Mouse (Mus musculus): Measurements from ENCODE around the gene Cisd3. TPM values are rescaled to one million over a fixed set of nuclear protein-coding genes. Genes with fewer than 3 reads are reported as not detected.
"Not testable (repeated sequence)": the region's sequence is repeated elsewhere in the genome, so short reads cannot be mapped to it uniquely, and the experiment has no call there.

The Cisd3 gene
- 100 to 1,000 TPM; 165 to 273 TPM for total RNA-seq (2021)
- long read RNA-seq, experiment 1, transcript Cisd3-201 (3 exons, 737 nt), result major isoform, 48 of 52 reads
- long read RNA-seq, experiment 1, partial matches to known transcripts, result 1 of 52 reads
- long read RNA-seq, experiment 1, other reads (novel, unspliced or antisense), result 3 of 52 reads
- long read RNA-seq, experiment 2, transcript Cisd3-201 (3 exons, 737 nt), result major isoform, 100 of 110 reads
- long read RNA-seq, experiment 2, partial matches to known transcripts, result 5 of 110 reads
- long read RNA-seq, experiment 2, other reads (novel, unspliced or antisense), result 5 of 110 reads

DNA sequence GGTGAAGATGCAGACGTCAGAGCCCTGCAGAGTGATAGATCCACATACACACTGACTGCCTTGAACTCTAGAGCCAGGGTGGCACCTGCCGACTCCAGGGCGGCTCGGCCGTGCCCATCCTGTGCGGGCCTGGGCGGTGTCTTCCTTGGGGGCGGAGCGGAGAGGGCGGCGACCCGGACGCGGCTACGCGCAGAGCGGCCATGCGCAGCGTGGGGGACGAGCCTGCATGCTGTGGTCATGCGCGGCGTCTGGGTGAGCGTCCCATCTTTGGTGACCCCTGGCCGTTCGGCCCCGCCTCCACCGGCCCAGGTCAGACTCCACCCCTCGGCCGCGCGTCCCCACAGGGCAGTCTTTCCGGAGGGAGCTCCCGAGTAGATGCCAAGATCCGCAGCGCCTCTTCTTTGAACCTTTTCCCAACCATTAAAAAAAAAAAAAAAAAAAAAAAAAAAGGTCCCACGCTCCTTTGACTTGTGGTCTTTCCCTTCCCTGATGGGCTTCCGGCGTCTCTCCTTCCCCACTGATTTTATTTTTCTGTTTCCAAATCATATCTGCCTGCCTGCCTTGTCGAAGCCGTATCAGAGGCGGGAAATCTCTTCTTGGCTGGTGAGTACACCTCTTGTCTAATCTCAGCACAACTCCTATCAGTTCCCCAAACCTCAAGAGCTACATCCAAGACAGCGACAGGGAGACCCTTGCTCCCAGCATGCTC lies at the start of gene Cisd3:
TSS of gene Cisd3 (plus strand) at position 214 of the 709 bp plus-strand sequence.
- DNase-seq (ENCODE audit: low spot score in 2 of 2), result peak; percentile 93 to 94

DNA sequence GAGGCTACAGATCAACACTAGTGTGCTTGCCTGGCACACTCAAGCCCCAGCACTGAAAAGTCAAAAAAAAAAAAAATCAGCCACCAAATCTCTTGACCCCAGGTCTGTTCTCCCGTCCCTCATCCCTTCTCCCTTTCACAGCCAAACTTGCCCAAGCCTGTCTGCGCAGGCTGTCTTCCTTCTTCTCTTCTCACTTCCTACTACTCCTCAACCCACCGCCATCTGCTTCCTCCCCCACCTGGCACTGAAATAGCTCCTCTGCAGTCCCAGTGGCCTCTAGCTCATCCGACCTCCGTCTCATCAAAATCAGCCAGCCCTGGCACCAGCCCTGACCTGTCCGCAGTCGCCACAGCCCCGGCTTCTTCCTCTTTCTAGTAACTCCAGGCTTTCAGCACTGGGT lies 44.0 kb upstream of the Cisd3 start:
- DNase-seq (ENCODE audit: low spot score in 2 of 2), result no peak

DNA sequence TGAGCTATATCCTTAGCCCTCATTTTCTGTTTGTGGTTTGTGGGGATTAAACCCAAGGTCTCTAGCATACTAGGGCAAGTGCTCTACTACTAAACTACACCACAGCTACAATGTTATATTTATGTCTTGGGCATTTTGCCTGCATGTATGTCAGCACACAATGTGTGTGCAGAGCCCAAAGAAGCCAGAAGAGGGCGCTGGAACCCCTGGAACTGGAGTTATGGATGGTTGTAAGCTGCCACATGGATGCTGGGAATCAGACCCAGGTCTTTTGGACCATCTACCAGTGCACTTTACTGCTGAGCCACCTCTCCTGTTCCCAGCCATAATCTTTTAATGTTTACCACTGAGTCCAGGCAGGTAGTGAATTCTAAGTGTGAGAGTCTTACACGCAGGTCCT lies 42.9 kb upstream of the Cisd3 start:
- no peak for DNase-seq (ENCODE audit: low spot score in 2 of 2)

DNA sequence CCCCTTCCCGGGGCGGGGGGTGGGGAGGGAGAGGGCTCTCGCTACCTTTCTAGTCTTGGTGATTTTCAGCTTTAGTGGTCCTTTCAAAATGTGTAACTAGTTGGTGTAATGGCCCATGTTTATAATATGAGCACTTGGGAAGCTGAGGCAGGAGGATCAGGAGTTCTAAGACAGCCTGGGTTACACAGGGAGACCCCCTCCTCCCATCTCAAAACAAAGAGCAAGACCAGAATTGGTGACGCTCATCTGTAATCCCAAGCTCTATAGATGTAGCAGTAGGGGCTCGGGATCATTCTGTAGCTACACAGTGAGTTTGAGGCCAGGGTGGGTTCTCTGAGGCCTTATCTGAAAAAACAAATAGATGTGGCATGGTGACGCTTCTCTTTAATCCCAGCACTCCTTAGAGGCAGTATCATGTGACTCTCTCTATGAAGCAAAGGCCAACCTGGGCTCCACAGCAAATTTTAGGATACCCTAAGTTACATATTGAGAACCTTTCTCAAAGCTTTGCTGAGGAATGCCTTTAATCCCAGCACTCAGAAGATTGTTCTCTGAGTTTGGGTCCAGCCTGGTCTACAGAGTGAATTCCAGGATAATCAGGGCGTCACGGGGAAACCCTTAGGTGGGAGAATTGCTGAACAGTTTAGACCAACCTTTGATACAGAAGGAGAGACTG lies 42.1 kb upstream of the Cisd3 start:
- no peak for DNase-seq (ENCODE audit: low spot score in 2 of 2)

DNA sequence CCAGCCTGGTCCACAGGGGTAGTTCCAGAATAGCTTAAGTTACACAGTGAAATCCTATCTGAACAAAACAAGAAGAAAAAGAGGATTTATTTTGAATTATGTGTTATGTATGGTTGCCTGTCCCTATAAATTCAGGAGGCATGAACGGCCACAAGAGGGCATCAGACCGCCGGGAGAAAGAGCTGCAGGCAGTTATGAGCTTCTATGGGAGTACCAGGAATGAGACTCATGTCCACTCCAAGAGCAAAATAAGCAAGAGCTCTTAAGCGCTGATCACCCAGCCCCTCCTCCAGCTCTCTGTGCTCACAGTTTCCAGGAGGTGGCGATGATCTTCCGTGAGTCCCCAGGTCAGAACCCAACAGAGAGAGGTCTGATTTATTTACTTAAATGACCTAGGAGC lies 40.8 kb upstream of the Cisd3 start:
- DNase-seq (ENCODE audit: low spot score in 2 of 2), result peak; percentile 69 to 76

DNA sequence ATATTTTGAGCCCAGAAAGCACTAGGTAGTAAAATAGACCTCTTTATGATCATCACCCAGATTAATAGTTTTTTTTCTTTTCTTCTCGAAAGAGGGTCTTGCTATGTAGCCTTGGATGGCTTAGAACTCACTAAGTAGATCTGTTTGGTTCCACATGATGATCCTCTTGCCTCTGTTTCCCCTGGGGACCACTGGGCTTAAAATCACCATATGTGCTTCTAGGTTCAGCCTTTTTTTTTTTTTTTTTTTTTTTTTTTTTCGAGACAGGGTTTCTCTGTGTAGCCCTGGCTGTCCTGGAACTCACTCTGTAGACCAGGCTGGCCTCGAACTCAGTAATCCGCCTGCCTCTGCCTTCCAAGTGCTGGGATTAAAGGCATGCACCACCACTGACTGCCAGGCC lies 37.1 kb upstream of the Cisd3 start:
- not testable (repeated sequence) for DNase-seq (ENCODE audit: low spot score in 2 of 2)

DNA sequence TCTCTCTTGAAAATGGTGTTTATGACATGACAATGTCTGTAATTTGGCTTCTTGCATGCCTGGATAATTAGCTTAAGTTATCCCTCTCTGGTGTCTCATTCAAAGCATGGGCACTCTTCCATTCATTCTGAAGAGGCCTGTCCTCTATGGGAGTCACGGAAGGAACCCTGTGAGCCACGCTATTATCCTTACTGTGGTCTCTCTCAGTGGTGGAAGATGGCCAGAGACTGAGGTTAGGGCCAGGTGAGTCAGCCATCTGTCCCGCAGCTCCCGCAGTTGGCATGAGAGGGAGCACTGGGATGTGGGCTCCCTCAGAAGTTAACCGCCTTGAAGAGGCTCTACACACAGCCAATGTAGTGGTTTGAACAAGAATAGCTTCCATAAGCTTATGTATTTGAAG lies 35.3 kb upstream of the Cisd3 start:
- no peak for DNase-seq (ENCODE audit: low spot score in 2 of 2)

DNA sequence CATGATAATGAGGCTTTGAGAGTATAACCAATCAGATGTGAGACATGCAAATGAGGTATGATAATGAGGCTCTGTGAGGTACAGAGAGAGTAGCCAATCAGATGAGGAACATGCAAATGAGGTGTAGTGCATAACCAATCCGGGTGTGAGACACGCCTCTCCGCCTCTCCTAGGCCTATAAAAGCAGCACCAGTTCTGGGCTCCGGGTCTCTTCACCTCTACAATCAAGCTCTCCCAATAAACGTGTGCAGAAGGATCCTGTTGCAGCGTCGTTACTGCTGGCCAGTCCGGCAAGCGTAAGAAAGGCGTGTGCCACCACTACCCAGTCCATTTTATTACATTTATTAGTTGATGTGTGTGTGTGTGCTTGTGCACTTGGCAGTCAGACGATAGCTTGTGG lies 32.2 kb upstream of the Cisd3 start:
- DNase-seq (ENCODE audit: low spot score in 2 of 2), result not testable (repeated sequence)

DNA sequence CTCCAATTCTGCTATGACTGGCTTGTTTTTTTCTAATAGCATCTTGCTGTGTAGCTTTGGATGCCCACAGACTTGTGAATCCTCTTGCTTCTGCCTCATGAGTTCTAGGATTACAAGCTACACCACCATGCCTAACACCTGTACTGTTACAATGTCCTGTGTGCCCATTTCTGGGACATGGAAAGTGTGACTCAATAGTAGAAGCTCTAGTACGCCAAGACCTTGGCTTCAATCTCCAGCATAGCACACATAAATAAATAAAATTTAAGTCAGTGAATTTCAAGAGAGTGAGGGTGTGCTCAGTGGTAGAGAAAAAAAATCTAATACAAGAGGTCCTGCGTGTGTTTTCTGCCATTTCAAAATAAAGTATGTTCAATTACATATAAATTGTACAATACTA lies 31.4 kb upstream of the Cisd3 start:
- DNase-seq (ENCODE audit: low spot score in 2 of 2), result no peak

DNA sequence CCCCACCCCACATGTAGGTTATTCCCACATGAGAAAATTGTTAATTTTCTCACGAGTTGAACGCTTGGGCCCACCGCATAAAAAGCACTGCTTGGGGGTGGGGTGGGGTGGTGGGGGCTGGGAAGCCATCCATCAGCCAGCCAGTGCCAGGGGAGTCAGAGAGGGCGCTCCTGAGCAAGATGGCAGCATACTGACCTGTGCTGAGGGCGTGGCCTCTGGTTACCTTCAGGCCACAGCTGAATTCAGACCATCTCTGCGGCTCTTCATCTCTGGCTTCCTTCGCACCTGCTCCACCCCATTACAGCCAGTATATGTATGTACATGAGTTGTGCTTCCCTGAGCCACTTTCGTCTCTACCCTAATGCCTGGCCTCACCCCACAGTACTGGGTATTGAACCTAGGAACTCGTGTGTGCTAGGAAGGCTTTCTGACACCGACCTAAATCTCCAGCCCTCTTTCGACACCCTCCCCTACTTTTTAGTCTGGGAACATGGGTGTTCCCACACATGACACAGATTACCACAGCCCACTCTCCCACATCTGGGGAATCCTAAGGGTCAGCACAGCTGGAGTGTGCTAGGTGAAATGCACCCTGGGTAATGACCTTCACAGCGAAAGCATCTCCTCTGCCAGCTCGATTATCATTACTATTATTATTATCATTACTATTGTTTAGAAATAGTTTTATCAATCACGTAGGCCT lies 29.2 kb upstream of the Cisd3 start:
- no peak for DNase-seq (ENCODE audit: low spot score in 2 of 2)

DNA sequence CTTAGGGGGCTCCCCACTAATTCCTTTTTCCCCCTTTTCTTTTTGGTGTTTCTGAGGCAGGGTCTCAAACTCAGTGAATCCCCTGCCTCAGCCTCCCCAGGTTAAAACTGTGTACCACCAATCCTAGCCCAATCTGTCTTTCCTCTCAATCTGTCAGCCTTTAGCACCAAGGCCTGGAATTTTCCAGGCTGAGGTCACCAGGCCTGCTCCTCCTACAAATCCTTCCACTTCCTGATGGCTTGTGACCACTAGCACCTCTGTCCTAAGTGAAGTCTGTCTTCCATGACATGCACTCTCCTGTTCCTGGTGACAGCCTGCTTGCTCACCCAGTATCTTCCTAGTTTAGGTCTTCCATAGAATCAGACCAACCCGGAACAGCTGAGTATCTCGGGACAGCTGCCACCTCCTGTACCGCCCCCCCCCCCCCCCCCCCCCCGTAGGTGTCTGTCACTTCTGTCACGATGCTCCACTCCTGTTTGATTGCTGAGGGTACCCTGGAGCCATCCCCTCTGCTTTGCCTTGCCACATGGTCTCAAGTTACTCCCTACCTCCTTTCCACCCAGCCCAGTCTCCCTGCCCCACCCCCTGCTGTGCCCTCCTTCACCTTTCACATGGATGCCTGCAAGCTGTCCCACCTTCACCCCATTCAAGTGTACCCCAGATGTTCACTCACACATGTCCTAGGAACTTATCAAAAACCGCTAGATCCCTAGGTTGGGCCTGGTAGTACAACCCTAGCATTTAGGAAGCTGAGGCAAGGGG lies 28.3 kb upstream of the Cisd3 start:
- DNase-seq (ENCODE audit: low spot score in 2 of 2), result no peak

DNA sequence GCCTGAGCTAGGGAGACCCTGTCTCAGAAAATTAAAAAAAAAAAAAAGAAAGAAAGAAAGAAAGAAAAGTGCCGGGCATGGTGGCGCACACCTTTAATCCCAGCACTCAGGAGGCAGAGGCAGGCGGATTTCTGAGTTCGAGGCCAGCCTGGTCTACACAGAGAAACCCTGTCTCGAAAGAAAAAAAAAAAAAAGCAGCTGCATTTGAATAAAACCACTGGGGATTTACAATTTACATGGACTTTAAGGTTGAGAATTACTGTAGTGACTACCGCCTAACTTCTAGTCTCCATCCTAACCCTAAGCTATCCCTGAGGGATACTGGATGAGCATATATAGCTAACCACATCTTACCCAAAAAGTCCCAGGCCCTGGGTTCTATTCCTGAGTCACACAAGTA lies 27.7 kb upstream of the Cisd3 start:
- DNase-seq (ENCODE audit: low spot score in 2 of 2), result not testable (repeated sequence)

DNA sequence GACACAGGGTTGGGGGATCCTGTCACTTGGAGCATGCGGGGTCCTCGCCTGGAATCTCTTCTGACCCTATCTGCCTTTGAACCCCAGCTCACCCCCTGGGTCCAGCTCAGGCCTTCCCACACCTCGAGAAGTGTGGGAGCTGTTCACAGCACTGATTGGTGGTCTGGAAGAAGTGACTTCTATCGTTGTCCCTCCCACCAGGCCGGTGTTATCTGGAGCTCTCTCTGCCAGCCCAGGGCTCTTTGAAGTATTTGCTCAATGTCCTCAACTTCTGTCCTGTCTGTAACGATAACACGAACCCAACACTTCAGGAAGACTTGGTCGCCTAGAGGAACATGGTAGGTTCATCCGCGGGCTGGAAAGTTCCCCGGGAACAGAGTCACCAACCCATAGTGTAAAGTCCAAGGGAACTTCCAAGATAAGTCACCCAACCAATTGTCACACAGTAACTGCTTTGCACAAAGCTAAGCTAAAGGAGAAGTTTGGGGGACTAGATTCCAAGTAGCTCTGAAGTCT lies 26.8 kb upstream of the Cisd3 start:
- no peak for DNase-seq (ENCODE audit: low spot score in 2 of 2)

DNA sequence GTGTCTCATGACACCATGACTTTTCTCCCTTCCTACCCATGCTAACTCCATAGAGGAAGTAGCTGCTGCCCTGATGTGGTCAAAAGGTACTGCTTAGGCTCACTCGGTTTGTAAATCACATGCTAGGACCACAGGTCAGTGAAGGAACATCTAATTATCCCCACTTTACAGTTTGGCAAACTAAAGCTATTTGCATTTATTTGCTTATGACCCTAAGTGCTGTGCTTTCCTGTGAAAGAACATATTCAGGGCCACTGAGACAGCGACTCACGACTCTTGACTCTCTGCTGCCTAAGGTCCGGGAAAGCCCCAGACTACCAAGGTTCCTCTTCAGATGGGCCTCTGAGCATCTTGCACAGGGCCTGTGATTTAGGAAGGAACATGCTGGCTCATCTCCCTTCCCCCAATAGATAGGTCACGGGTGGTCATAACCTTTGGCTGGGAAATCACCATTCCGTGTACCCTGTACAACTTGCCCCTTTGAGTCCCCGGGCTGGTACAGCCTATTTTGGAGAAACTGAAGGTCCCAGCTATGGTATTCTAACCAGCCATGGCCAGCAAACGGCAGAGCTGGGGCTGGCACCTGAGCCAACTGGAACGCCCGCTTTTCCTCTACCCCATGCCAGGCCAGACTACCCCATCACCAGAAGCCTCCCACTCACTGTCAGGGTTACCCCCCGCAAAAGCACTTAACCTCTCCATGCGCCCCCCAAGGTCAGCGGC lies 26.2 kb upstream of the Cisd3 start:
- DNase-seq (ENCODE audit: low spot score in 2 of 2), result peak; percentile 26 to 40

DNA sequence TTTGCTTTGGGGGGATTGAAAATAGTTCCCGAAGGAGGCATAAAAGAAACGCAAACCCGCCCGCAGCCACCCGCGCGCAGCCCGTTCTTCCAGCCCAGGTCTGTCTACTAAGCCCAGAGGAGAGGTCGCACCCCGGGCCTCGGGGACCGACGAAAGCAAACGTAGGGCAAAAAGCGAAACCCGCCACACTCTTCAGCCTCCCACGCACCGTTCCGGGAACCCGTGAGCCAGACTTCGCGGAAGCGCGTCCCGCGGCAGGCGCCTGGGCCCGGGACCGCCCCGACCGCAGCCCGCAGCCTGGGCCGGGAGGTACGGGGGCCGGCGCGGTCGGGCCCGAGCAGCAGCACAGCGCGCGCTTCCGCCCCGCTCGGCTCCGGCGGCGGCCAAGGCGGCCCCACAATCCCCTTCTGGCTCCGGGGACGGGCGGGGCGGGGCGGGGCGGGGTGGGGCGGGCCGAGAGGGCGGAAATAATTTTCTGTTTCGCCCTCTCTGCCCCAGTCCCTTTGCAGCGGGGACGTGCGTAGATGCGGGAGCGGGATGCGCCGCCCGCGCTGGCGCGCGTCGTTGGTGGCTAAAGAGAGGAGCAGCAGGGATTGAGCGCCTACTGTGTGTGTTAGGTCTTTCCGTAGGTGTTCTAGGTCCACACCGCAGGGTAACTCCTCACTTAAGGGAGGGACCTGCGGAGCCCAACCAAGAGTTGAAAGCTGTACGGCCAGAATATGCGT lies 25.5 kb upstream of the Cisd3 start:
- peak; percentile 78 to 81 for DNase-seq (ENCODE audit: low spot score in 2 of 2)

DNA sequence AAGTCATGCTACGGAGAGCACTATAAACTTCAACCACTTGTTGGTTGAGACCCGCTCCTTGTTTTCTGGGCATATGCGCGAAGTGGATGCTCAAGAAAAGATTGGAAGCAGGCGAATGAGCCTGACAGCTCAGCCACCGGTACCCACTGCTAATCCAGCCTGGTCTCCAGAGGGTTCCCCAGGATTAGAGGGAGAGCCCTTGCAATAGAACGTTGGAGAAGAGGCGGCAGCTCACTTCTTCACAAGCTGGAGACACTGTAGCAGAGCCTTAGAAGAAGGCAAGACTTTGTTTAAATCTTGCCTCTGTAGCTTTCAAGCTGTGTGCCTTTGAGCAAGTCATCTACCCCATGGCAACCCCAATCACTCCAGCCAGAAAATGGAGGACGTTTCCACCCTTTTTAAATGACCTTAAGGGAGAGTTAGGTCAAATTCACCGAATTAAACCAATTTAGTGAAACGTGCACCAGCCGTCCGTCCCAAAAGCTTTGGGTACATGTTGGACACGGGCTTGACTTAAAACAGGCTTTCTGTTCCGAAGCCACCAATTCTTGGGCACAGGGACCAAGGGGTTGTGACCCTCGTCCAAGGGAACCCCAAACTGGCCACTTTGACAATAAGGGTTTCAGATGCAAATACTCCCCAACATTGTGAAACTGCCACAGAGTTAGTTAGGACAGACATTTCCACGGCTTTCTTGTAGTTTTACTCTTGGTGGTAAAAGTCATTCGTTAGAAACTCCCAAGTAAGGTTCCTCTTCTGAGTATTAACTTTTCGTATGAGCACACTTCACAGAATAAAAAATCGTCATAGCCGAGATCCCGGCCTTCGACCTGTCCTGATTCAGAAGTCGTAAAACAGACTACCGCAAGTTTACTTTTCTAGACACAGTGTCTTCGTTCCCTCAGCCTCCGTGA lies 24.6 kb upstream of the Cisd3 start:
- no peak for DNase-seq (ENCODE audit: low spot score in 2 of 2)

DNA sequence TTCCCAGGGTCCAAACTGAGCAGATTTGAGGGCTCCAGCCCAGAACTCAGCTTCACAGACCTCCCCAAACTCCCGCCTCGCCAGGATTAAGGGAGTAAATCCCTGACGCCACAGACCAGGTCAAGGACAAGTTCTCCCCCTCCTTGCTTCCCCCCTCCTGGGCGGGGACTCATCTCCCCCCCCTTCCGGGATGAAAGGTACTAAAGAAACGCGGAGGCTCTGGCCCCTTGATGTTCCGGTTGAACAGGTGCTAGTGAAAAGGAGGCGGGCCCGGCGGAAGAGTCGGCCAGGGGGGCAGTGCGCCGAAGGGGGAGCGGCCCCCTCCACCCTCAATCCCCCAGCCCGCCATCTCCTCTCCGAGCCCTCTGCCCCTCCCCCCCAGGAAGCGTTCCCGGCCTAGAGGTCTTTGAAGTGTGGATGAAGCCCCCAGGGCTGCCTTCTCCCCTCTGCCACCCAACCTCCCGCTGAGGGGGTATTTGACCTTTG lies 23.9 kb upstream of the Cisd3 start:
- peak; percentile 69 to 74 for DNase-seq (ENCODE audit: low spot score in 2 of 2)
